Mouse (Mus musculus) embryonic facial prominence, embryonic 11.5 days (tissue): ENCODE measurements around the gene Ghdc. TPM values are rescaled to one million over a fixed set of nuclear protein-coding genes. Genes with fewer than 3 reads are reported as not detected.

Experiments used
- ATAC-seq: fragments of 200-750 bp; cut with Nextera tagmentation; replicated peaks from 2 replicates; pipeline ENCODE4 v1.8.0; 2017; ENCODE audit warnings: low read depth; ENCODE audit not compliant: insufficient number of reproducible peaks, low FRiP score, low TSS enrichment
- DNase-seq: peaks from one replicate; pipeline ENCODE4 v3.0.0-alpha.2; 2015; ENCODE audit warnings: low spot score
- H3K27ac ChIP-seq: fragments of 300-500 bp; sonication (generic); replicated peaks from 2 replicates; pipeline ENCODE4 v1.5.1; 2014; ENCODE audit warnings: mild to moderate bottlenecking, low read depth, low read length, control low read depth
- H3K27me3 ChIP-seq: fragments of 300-500 bp; sonication (generic); 2 replicates; pipeline ENCODE4 v1.6.1; 2014; ENCODE audit warnings: mild to moderate bottlenecking, low read length, moderate library complexity, mixed read lengths; ENCODE audit not compliant: control insufficient read depth, insufficient read depth
- H3K36me3 ChIP-seq: fragments of 300-500 bp; sonication (generic); replicated peaks from 2 replicates; pipeline ENCODE4 v1.6.1; 2014; ENCODE audit warnings: low read depth, mild to moderate bottlenecking, low read length, moderate library complexity, mixed read lengths; ENCODE audit not compliant: control insufficient read depth, insufficient read depth
- H3K4me1 ChIP-seq: fragments of 300-500 bp; sonication (generic); 2 replicates; pipeline ENCODE4 v1.6.1; 2014; ENCODE audit warnings: low read length, mixed read lengths; ENCODE audit not compliant: control insufficient read depth, insufficient read depth
- H3K4me2 ChIP-seq: fragments of 300-500 bp; sonication (generic); 2 replicates; pipeline ENCODE4 v1.6.1; 2014; ENCODE audit warnings: low read depth, mild to moderate bottlenecking, control low read depth, low read length, moderate library complexity
- H3K4me3 ChIP-seq: fragments of 300-500 bp; sonication (generic); 2 replicates; pipeline ENCODE4 v1.5.1; 2014; ENCODE audit warnings: low read depth, low read length, control low read depth
- H3K9ac ChIP-seq: fragments of 300-500 bp; sonication (generic); replicated peaks from 2 replicates; pipeline ENCODE4 v1.6.1; 2014; ENCODE audit warnings: mild to moderate bottlenecking, control low read depth, low read length
- H3K9me3 ChIP-seq: fragments of 300-500 bp; sonication (generic); replicated peaks from 2 replicates; pipeline ENCODE4 v1.6.1; 2016; ENCODE audit warnings: mild to moderate bottlenecking, low read length, inconsistent platforms, mixed read lengths; ENCODE audit not compliant: control insufficient read depth
- WGBS: fragments of 180-500 bp; shearing (Covaris S2); extraction: QIAGEN DNeasy Blood & Tissue Kit; methylation state at CpG from one replicate; pipeline ENCODE4 v1.1.7; 2014; 5-methylcytosine and 5-hydroxymethylcytosine counted together
- polyA plus RNA-seq: library from polyadenylated mRNA; unstranded; fragments of >200 nt; fragmentation: Nextera tagmentation; extraction: Ambion mirVana; gene quantifications from 2 replicates; pipeline ENCODE4 v1.2.1, GENCODE M21; 2014

Ghdc gene
- 1.4 and 1.5 TPM in 2 replicates for polyA plus RNA-seq

- DNase-seq (peak; percentile 81), ATAC-seq (0 out of 2 replicates have a peak, but pooled peaks have one; percentile 29)
- H3K9ac ChIP-seq, result peak within 1 kb of the TSS; percentile 26
- H3K4me2 ChIP-seq, result peak within 1 kb of the TSS; percentile 38
- WGBS, result 20% methylated on average over 17 of the region's 17 CpGs
- H3K4me3 ChIP-seq, result peak within 1 kb of the TSS; percentile 38
- no peaks in the 10 kb centered on the region for H3K36me3 ChIP-seq
- no peaks in the 10 kb centered on the region for H3K9me3 ChIP-seq
- no peaks in the 10 kb centered on the region for H3K27me3 ChIP-seq
- H3K4me1 ChIP-seq, result no peaks in the 10 kb centered on the region
- H3K27ac ChIP-seq, result no peak within 1 kb of the TSS
These were observed at the start of gene Ghdc for GRCm38 (mm10) chr11:100770646-100771408. Ghdc (minus strand) TSS chr11:100770957.

DNA sequence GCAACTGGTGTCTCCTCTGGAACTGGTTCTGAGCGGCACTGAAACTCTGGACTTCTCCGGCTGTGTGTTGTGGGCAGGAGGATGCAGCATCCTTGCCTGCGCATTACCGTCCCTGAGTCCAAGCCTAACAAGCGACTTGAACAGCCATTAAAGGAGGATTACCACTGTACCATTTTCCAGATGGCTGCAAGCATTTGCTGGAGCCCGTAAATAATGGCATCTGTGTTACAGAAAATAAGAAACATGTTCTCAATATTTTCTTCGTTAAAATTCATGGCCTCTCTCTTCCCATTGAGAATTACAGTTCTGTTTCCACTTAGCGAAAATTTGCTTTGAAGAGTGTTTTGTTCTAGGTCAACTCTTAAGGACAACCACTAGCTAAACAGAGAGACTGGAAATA is 49.3 kb upstream of the Ghdc start:
- Histone ChIP-seq H3K4me3 (no peak overlapping the region), H3K9me3 (no peaks in the 10 kb centered on the region), H3K9ac (no peak overlapping the region), H3K36me3 (no peaks in the 10 kb centered on the region), H3K27ac (no peak overlapping the region), H3K4me1 (no peaks in the 10 kb centered on the region; the same call in 1 of the 2 replicates), H3K4me2 (no peak overlapping the region), H3K27me3 (no peaks in the 10 kb centered on the region)
- WGBS, result 52% methylated on average over 8 of the region's 8 CpGs
- ATAC-seq (no peak), DNase-seq (peak; percentile 85)

- ATAC-seq (no peak), DNase-seq (no peak)
- Histone ChIP-seq H3K4me2 (no peak overlapping the region), H3K27ac (no peak overlapping the region), H3K9ac (no peak overlapping the region), H3K36me3 (no peaks in the 10 kb centered on the region), H3K9me3 (no peaks in the 10 kb centered on the region), H3K4me1 (no peaks in the 10 kb centered on the region; the same call in 1 of the 2 replicates), H3K27me3 (no peaks in the 10 kb centered on the region), H3K4me3 (no peak overlapping the region)
- WGBS, result 71% methylated on average over 16 of the region's 16 CpGs
These were observed 48.9 kb upstream of the Ghdc start for GRCm38 (mm10) chr11:100819626-100820025.

DNA sequence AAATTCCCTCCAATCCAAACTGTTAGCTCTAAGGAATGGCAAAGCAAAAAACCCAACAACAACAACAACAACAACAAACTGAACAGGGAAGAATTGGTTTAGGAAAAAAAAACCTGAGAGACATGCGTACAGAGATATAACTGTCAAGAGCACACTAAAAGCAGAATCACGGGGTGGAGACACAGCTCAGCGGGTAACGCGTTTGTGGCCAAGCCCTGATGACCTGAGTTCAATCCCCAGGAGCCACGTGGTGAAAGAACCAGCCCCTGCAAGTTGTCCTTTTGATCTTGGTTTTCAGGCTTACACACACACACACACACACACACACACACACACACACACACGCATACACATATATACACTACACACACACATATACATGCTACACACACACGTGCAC is 48.3 kb upstream of the Ghdc start:
- Histone ChIP-seq H3K9ac (no peak overlapping the region), H3K27me3 (no peaks in the 10 kb centered on the region), H3K4me1 (no peaks in the 10 kb centered on the region; the same call in 1 of the 2 replicates), H3K36me3 (no peaks in the 10 kb centered on the region), H3K4me3 (no peak overlapping the region), H3K27ac (no peak overlapping the region), H3K9me3 (no peaks in the 10 kb centered on the region), H3K4me2 (no peak overlapping the region)
- WGBS, result 85% methylated on average over 8 of the region's 8 CpGs
- DNase-seq (no peak), ATAC-seq (no peak)

GRCm38 (mm10) chr11:100818359-100819012 is 47.7 kb upstream of the Ghdc start:
- no peak overlapping the region for H3K4me2 ChIP-seq
- no peaks in the 10 kb centered on the region for H3K36me3 ChIP-seq
- no peak overlapping the region for H3K27ac ChIP-seq
- 89% methylated on average over 15 of the region's 15 CpGs for WGBS
- no peaks in the 10 kb centered on the region for H3K9me3 ChIP-seq
- DNase-seq (no peak), ATAC-seq (no peak)
- no peaks in the 10 kb centered on the region for H3K27me3 ChIP-seq
- H3K9ac ChIP-seq, result no peak overlapping the region
- no peaks in the 10 kb centered on the region; the same call in 1 of the 2 replicates for H3K4me1 ChIP-seq
- no peak overlapping the region for H3K4me3 ChIP-seq

DNA sequence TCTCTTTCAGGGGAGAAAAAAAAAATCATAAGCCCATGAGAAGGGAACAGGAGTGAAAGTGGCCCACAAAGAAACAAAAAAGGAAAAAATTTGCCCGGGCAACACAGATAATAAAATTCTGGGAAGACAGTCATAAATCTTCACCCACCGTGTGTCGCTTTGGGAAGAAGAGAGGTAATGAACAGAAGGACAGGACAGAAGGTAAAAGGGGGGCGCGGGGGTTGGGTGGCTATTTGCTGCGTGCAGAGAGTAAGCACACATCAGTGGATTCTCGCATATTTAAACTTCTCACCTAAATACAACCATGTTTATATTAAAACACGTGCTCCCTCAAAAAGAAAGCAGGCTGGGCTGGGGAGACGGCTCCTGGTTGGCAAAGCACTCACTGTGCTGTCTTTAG is 46.6 kb upstream of the Ghdc start:
- 86% methylated on average over 9 of the region's 9 CpGs for WGBS
- no peak for ATAC-seq

DNA sequence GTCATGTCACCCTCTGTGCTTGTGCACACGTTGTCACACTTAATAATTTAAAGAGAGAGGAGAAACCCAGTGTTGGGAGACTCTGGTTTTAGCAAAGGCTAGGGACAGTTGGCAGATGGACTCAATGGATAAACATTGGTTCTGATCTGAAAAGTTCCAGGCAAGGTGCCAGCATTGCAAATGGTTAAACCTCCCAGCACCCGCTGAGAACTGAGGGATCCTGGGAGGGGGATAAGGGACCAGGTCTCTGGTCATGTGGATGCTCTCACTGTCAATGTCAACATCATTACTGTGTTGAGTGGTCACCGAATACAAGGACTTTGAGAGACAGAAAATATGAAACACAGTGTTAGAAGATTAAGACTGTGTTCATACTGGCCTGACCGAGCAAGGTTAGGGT is 46.0 kb upstream of the Ghdc start:
- 82% methylated on average over 4 of the region's 4 CpGs for WGBS
- Histone ChIP-seq H3K4me2 (no peak overlapping the region), H3K9ac (no peak overlapping the region), H3K27me3 (no peaks in the 10 kb centered on the region), H3K4me3 (no peak overlapping the region), H3K27ac (no peak overlapping the region), H3K4me1 (no peaks in the 10 kb centered on the region), H3K36me3 (no peaks in the 10 kb centered on the region), H3K9me3 (no peaks in the 10 kb centered on the region)
- no peak for DNase-seq
- no peak for ATAC-seq

More for the DNA sequence above, 46.6 kb upstream of the Ghdc start:
- Histone ChIP-seq H3K9me3 (no peaks in the 10 kb centered on the region), H3K9ac (no peak overlapping the region), H3K27me3 (no peaks in the 10 kb centered on the region), H3K4me3 (no peak overlapping the region), H3K4me2 (no peak overlapping the region), H3K36me3 (no peaks in the 10 kb centered on the region), H3K4me1 (no peaks in the 10 kb centered on the region; the same call in 1 of the 2 replicates), H3K27ac (no peak overlapping the region)
- DNase-seq, result no peak

DNA sequence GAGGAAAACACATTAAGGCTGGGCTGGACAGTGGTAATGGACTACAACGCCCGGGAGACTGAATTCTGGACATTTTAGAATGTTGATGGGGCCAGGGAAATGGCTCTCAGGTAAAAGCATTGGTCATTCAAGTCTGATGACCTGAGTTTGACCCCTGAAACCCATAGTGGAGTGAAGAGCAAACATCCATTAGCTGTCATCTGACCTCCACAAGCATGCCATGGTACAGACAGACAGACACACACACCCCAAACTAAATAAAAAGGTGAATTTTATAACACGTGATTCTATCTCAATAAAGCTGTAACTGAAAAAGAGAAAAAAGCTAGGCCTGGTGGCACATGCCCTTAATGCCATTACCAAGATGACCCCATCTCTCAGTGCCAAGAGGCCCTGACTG is 45.6 kb upstream of the Ghdc start:
- DNase-seq, result no peak

More for the DNA sequence above, 45.6 kb upstream of the Ghdc start:
- WGBS, result 70% methylated on average over 3 of the region's 3 CpGs
- ATAC-seq, result no peak
- Histone ChIP-seq H3K9me3 (no peaks in the 10 kb centered on the region), H3K27ac (no peak overlapping the region), H3K4me2 (no peak overlapping the region), H3K27me3 (no peaks in the 10 kb centered on the region), H3K4me3 (no peak overlapping the region), H3K4me1 (no peaks in the 10 kb centered on the region), H3K36me3 (no peaks in the 10 kb centered on the region), H3K9ac (no peak overlapping the region)
